Mouse (Mus musculus): ENCODE measurements at regions not wholly inside any gene's neighbourhood (a gene's known extent, or its start where the extent isn't known, plus 50 kb on each side); places are given as distances from the start of the nearest gene placed in this dataset.
A peak's percentile ranks its signal among the peaks of the same experiment; 100 is the strongest.

DNA sequence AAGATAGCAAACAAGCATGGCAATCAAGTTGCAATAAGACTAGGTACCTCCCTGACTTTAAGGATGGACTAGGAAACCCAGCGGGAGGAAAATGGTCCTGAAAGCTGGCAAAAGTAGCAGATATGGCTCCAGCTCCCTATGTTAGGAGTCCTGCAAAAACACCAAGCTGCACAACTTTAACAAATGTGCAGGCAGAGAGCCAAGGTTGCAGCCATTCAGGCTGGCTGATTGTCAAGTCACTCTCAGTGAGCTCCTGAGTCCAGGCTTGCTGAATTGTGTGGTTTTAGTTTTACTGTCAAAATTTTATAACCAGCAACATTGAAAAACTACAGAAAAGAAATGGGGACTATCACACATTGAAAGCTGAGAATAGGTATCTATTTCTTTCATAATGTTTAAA is 1122.8 kb upstream of the Slc10a2 start:
- DNase-seq (ENCODE audit: low spot score): no peak

DNA sequence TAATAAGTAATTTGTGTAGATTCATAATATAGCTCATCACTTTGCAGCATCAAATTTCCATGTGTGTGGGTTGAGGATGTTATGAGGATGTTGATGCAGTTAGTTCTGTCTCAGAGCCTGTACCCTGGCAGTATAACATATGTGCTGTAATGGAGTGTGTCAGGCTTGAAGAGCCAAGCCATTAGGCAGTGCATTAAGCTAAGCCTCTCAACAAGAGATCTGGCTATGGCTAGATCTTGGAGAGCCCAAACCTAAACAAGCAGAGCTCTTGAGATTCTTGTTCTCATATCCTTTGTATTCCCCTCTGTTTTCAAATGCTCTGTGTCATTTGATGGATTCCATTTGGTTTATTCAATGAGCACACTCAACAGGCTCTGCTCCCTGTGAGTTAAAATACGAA is 1120.0 kb upstream of the Slc10a2 start:
- DNase-seq (ENCODE audit: low spot score): no peak

DNA sequence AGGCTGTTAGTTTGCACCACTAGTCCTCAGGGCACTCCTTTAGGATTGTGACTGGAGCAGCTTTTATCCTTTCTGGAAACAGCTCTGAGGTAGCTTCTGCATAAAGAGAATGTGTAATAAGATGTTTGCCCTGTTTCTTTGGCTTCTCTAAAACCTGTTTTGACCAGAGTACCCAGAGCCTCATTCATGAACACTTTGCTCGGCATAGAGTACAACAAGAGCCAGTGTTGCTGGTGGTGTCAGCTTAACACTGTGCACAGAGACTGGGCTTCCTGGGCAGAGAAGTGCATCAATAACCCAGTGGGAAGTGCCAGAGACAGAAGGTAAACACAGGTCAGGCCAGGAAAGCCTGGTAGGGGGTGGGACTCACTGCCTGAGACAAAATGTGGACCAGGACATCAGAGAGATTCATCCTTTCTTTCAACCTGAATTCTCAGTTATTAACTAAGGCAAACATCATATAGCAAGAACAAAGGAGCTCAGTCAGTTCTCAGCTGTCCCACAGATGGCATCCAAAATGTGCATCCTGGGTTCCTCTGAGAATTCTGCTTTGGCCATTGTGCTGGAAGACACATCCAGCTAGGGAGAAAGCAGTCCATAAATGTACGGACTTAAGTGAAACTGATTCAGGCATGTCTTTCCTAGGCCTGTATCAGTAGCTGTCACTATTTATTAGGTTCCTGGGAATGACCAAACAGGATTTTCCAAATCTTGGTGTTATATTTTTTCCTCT is 1102.6 kb upstream of the Slc10a2 start:
- peak; percentile 36 for DNase-seq (ENCODE audit: low spot score)

DNA sequence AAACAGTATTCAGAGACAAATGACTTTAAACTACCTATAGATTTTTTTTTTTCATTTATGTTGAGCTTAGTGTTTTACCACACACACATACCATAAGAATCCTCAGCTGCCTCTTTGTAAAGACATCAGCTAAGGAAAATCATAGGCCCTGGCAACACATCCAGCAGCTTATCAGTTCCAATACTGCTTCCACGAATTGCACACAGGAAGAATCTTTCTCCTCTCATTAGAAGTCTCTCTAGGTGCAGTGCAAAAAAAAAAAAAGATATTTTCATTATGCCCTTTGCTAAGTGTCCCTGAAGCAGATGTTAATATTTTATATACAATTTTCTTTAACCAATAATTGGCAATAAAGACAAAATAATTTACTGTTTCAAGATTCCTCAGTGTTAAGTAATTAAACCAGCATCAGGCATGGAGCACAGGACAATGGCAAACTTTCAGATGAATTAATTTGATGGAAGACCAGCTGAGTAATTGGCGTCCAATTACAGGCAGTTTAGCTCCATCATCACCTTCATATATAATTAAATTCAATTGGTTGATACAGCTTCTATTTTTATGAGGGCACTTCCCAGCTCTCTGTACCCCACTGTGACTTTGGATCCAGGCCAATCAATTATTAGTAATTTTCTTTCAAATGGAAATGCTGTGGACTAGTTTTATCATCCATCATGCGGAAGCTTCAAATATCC is 1099.0 kb upstream of the Slc10a2 start:
- no peak for DNase-seq (ENCODE audit: low spot score)

DNA sequence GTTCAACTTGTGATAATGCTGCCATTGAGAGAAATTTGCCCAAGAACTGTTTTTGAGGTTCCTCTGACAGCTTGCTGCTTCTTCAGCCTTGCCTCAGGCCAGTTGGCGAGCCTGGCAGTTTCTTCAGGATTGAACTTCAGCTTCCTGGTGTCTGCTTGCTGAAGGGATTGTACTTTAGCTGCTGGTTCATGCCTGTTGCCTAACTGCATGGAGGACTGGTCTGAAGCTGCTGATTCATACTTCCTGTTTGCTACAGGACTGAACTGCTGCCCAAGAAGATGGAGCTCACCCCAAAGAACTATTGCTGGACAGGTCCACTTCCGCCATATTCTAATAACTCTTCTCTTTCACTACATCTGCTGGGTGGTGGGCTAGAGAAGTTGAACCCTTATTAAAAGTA is 1086.3 kb upstream of the Slc10a2 start:
- no peak for DNase-seq (ENCODE audit: low spot score)

DNA sequence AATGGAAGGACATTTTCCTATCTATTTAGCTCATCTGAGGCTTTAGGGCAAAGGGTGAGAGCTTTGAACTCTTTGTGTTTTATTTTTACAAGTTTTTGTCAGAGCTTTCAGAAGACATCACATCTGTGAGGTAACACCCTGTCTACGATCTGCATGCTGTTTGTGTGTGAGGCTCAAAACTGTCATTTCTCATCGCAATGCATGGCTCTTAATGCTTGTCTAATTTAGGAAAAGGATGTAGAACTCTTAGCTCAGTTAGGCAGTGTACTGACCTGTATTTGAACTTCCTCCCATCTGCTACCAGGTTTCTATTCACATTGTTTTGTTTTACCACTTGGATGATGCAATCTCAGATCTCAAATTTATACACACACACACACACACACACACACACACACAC is 1083.3 kb upstream of the Slc10a2 start:
- peak; percentile 4 for DNase-seq (ENCODE audit: low spot score)

DNA sequence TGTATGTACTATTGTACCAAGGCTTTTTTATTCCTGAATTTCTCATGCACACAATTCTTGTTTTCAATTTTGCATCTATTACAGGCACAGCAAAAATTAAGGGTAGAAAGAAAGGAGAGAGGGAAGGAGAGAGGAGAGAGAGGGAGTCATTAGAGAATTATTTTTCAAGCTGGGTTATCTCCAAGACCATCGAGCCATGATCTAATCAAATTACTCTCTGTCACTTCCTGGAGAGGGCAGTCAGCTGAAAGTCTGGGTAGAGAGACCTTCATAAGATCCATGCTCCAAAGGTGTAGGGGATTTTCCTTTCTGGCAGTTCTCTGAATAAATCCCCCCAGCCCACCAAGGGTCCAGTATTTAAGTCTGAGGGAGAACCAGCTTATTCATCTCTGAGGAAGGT is 1081.4 kb upstream of the Slc10a2 start:
- no peak for DNase-seq (ENCODE audit: low spot score)

DNA sequence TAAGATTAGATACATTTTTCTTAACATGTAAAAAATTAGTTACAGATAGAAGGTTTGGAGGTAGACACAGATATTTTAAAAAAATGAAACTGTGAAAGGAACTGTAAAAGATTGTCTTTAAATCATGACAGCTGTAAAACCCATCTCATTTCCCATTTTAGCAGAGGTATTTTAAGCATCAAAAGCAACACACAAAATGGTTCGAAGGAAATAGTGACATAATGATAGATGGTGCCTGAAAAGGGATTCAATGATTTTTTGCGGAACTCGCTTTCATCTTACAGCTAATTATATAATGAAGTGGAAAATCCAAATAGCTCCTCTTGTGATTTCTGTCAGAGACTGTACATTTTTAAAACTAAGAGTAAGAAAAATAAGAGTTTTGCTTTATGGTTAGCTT is 1074.5 kb upstream of the Slc10a2 start:
- no peak for DNase-seq (ENCODE audit: low spot score)

DNA sequence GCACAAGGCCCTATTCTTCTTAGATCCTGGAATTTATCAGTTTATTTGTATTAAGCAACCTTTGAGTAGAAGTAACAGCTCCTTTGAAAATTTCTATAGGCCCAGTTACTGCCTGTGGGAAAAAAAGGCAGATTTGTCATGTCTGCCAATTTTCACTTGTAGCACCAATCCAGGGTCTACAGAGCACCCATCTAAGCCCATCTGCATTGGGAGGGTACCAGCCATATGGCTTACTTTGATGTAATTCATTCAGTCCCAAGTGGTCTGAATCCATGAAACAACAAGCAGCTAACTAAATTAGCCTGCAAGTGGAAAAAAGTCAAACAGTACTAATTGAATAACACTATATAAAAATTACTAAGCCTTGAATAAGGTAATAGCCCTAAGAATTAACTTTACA is 1061.3 kb upstream of the Slc10a2 start:
- no peak for DNase-seq (ENCODE audit: low spot score)

DNA sequence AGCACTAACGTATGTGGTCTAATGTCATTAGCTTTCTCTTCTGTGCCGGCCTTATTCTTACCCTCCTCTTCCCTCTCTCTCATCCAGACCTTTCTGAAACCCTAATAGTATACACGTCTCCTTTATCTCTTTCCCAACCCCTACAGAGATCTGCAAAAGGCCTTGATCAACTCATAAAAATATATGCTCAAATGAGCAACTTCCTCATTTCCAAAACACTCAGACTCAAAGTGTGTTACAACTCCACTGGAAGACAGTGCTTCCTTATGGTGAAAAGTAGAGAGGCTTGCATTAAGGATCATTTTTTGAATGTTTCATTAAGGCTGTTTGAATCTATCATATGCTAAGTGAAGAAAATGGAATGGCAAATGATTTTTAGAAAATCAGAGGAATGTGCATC is 1060.1 kb upstream of the Slc10a2 start:
- DNase-seq (ENCODE audit: low spot score): no peak

DNA sequence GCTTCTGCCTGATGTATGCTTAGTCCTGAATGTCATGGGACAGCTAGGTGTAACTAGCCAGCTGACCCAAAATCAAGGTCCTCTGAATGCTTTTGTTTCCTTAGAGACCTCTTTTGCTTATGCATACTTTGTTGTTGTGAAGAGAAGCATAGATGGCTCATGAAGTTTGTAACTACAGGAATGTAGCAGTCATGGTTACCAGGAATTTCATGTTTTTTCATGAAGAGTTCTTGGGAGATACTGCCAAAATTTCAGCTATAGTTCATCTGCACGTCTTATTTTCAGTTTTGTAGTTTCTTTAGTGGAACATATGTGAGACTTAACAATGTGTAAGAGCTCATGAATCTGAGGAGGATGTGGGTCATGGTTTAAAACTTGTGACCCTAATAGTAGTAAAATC is 1059.6 kb upstream of the Slc10a2 start:
- DNase-seq (ENCODE audit: low spot score): no peak

DNA sequence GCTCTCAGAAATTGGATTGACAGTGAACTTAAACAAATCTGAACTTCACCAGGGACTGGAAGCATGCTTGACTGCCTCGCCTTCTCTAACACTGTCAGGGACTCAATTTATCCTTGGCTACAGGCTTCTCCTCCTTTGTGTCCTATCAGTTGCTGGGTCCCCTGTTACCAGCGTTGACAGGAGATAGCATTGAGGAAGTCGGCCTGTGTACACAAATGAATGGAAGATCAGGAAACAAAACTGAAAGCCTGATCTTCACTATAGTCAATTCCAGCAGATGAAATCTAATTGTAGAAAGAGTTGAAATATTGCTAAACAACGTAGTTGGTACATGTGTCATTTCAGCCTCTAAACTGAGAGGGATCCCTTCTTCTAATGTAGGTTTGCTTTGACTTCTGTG is 1039.4 kb upstream of the Slc10a2 start:
- DNase-seq (ENCODE audit: low spot score): no peak

DNA sequence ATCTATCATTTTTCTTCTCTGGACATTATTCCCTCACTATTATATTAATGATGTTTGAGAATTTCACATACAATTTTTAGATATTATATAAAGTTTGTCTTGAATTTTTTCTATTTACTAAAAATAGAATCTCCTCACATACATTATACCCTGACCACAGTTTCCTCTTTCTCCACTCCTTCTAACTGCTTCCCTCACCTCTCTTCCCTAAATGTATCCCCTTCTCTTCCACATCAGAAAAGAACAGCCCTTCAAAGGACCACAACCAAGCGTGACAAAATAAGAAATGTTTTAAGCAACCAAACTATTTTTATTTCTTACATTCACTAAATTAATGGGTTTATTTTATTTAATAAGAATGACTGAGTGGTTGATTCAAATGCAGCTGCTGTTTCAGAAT is 1034.9 kb upstream of the Slc10a2 start:
- no peak for DNase-seq (ENCODE audit: low spot score)

DNA sequence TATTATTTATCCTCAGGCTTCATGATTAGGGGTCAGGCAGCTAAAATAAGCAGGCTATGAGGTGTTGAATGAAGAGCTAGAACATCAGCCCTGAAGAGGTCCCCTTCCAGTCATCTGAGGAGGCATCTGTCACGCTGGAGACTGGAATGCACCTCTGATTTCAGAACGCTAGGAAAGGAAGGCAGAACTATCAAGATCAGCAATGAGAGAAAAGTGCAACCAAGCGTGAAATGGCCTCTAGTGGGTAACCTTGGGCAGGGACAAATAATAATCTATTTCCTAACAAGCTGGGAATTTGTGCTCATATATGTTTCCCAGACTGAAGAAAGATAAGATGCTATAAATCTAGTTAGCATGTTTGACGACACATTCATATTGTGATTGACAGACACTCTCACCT is 1034.0 kb upstream of the Slc10a2 start:
- DNase-seq (ENCODE audit: low spot score): peak; percentile 26

DNA sequence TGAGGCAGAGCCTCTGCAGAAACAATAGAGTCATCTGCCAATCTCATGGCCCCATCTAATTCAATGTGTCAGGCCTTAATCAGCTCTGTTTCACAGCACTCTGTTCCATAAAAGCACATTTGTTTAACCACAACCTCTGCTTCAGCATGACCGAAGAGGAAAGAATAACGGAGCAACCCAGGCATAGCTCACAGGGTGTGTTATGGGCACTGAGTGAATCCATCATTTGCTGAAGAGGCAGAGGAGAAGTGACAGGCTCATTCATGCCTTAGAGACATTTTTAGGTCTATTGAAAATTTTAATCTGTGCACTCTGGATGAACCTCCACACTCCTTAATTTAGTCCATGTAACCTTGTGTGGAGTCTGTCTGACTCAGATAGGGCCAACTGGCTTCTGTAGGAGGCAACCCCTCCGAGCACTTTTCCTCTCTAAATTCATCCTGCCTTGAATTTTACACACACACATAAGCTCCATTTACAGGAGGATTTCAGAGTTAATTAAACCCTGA is 1027.1 kb upstream of the Slc10a2 start:
- DNase-seq (ENCODE audit: low spot score): peak; percentile 44

DNA sequence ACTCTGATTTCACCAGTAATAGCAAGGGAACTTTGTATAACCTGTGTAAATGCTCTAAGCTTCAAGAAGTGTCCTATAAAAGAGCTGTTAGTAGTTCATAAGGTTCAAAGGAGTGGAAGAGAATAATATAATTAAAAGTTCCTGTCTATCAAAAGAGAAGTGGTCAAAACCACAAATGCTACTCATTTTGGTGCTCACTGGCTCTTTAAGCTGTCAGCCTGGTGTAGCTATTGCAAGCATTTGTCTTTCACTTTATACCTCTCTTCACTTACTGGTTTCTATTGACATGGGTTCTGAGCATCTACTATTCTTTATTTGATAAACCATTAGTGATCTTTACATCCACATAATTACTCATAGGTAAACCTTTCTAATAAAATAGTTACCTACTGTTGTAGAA is 1020.1 kb upstream of the Slc10a2 start:
- DNase-seq (ENCODE audit: low spot score): no peak

DNA sequence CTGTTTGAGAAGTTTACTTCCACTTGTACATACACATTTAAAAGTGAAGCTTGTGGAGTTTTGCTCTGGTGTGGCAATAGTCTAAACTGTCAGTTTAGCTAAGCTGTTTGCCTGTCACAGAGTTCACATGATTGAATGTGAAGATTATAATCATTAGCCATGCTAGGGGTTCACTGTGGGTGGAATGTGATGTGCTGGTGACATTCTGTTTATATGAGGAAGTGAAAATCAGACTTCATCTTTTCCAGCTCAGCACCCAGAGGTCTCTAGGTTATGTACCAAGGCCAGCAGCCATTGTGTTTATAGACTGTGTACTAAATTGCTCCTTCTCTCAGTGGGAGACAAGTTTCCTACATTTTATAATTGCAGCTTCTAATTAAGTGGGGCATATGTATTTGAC is 1014.4 kb upstream of the Slc10a2 start:
- DNase-seq (ENCODE audit: low spot score): no peak

DNA sequence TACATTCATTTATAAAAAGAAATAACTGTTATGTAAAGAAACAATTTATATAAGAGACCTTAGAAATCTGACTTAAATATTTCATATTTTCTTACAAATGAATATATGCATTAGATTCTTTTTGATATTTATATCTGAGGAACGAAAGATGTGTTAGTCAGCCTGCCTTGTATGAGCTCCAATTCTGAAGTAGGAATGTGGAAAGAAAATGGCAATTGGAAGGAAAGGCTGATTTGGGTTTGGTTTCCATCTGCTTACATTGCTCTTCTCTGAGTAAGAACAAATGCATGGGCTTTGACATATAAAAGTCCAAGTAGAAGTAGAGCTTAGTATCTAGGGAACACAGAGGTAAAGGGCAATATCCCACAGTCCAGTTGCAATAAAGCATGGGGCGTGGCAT is 1006.2 kb upstream of the Slc10a2 start:
- DNase-seq (ENCODE audit: low spot score): no peak

DNA sequence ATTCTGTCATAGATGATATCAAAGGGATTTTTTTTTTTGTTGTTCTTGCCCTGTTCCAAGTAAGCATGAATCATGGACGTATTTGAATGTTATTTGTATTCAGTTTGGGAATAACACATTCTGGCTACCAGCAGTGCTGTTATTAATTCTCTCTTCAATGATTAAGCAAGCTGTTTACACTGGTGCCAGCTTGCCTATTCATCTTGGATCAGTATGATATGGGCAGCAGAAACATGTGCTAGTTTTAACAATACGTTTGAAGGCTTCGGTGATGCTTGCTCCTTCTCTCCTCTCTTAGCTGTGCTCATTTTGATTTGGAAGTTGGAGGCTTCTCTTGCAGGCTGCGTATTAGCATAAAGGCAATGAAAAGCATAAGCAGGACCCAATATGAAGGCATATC is 984.9 kb upstream of the Slc10a2 start:
- DNase-seq (ENCODE audit: low spot score): no peak

DNA sequence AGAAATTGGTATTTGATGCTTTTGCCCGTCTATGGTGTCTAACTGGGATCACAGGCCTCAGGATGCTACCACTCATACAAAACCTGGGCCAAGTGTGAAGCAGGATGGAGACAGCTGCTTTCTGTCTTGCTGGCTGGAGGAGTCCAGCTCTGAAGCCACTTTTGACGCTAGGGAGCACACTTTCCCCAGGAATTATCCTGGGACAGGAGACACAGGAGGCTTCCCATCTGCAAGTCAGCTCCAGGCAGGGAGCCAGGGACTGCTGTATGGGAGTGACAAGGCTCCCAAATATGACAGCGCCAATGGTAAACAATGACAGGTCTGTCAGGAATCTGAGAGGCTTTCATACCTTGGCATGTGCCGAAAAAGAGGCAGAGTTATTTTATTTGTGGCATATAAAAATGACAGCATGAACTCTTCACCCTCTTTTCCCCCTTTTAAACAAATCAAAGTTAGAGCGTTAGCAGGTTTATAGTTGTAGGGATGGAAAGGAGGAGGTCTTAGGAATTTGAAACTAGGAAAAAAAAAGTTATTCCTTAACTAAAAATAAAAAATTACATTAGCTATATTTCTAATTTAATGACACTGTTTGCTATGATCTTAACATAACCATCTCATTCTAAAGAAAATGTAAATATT is 938.9 kb upstream of the Slc10a2 start:
- peak; percentile 66 for DNase-seq (ENCODE audit: low spot score)

DNA sequence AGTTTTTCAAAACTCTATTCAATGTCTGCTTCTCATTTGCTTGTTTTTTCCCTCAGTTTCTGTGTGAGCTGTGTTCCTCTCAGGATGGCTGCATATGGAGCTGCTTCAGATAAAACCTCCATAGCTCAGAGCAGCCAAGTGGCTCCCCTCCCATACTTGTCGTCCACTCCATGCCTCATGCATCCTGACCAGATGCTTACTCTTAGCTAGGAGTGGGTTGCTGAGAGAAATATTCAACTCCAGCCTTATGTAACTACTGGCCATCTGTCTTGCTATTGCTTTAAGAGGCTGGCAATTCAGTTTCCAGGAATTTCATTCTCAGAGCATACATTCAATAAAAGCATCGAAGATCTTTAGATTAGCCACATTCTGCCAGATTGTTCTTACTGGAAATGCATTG is 907.1 kb upstream of the Slc10a2 start:
- DNase-seq (ENCODE audit: low spot score): no peak

DNA sequence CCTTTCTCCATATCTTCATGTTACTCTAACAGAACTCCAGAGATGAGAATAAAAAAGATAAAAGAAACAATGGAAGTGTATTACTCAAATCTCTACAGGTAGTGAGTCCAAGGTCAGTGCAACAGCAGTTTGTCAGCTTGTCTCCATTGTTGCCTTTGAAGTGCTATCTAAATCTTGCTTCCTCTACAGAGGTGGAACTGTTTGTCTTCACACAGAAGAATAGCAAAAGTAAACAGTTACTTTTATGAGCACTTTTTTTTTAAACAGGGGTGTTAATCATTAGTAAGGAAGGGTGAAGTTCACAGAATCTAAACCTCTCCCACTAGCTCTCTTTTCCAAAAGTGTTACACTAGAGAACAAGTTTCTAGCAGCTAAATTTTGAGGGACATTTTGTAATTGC is 906.0 kb upstream of the Slc10a2 start:
- no peak for DNase-seq (ENCODE audit: low spot score)

DNA sequence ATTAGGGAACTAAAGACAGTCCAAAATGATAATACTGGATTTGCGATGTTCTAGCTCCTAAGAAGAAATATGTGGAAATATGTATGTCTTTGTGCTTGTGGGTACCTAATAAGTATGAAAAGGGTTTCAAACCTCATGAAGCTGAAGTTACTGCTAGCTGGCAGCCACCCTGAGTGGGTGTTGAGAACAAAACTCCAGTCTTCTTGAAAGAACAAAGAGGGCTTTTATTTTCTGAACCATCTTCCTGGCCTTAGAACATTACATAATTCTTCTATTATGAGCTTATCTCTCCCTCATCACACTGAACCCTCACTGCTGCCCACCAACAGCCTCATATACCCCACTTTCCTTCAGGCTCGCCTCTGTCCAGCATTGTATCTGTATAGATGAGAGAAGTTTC is 905.6 kb upstream of the Slc10a2 start:
- DNase-seq (ENCODE audit: low spot score): no peak
